Mouse (Mus musculus) cerebellum, adult 2 months (tissue): ENCODE measurements around the gene Dctd.

Experiments used
- CTCF ChIP-seq: fragments of 200-500 bp; IDR thresholded peaks from 2 replicates; pipeline ENCODE4 v1.5.1; 2011; ENCODE audit warnings: low read depth, mild to moderate bottlenecking, control low read depth, low read length, moderate library complexity, borderline replicate concordance; ENCODE audit not compliant: insufficient read depth
- POLR2A ChIP-seq: fragments of 200-500 bp; IDR thresholded peaks from 2 replicates; pipeline ENCODE4 v1.6.1; 2011; ENCODE audit warnings: low read length, control low read depth, borderline replicate concordance; ENCODE audit not compliant: insufficient read depth

- TF ChIP-seq CTCF (no peak), POLR2A (no peak)
Observed at GRCm38 (mm10) chr8:48095378-48095777, 3.5 kb upstream of the Dctd start.
